Mouse (Mus musculus) megakaryocyte, embryonic 14.5 days (primary cell): ENCODE data around the gene Reep6.
"Not testable (repeated sequence)": the region's sequence is repeated elsewhere in the genome, so short reads cannot be mapped to it uniquely, and the experiment has no call there.

Experiments
- FLI1 ChIP-seq: IDR thresholded peaks from 2 replicates; pipeline ENCODE4 v1.6.1; 2012; ENCODE audit warnings: low read length, inconsistent platforms, mixed read lengths
- GATA1 ChIP-seq: IDR thresholded peaks from 3 replicates; pipeline ENCODE4 v1.6.1; 2012; ENCODE audit warnings: mixed read lengths, low read length, inconsistent platforms, borderline replicate concordance

- TF ChIP-seq GATA1, FLI1: not testable (repeated sequence)
Measured at GRCm38 (mm10) chr10:80345929-80346328, 16.2 kb downstream of the Reep6 start.
